Mouse (Mus musculus) spleen, postnatal 14 days (tissue): ENCODE measurements around the gene BC061237.
"Not testable (repeated sequence)": the region's sequence is repeated elsewhere in the genome, so short reads cannot be mapped to it uniquely, and the experiment has no call there.

Experiments used
- DNase-seq, 2 experiments: peaks; one replicate each; pipeline ENCODE4 v3.0.0; 2021 to 2022; ENCODE audit warnings: low spot score in 2 of 2

The BC061237 gene

DNA sequence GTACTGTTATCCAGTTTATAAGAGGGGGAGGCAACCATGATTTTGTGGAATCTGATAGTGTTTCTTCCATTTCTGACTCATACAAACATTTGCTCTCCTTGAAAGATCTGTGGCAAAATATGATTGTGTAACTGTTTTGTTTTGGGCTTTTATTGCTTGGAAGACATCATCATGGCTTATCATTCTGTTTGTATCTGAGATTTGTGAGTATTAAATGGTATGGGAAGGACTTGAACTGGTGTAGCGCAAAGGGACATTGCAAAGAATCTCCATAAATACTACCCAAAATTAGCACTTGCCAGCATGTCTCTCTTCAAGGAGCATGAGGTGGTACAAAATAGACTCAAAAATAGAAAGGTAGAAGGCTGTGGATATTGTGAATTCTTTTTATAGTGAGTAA lies at the start of gene BC061237:
BC061237 (plus strand) TSS at position 301 of the 400 bp plus-strand sequence.
- DNase-seq, result not testable (repeated sequence)

DNA sequence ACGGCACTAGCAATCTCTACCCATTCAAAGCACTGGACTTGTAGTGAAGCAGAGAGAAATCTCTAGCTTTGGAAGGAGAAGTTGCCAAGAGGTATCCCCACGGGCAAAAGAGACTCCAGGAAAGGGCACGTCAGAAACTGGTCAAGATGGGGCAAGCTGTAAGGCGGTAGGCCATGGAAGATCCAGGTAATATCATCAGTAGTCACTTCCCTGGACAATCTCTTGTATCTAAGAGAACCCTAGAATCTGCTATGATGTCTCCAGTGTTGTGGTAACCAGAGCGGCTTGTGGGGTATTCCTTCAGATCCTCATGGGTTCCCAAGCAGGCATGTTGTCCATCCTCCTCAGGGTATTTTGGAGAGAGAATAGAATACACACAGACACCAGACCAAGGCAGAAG lies 25.7 kb downstream of the BC061237 start, which contains the start of gene Gm17093:
Gm17093 (plus strand) TSS at position 301 of the 400 bp plus-strand sequence.
- DNase-seq, result not testable (repeated sequence)

DNA sequence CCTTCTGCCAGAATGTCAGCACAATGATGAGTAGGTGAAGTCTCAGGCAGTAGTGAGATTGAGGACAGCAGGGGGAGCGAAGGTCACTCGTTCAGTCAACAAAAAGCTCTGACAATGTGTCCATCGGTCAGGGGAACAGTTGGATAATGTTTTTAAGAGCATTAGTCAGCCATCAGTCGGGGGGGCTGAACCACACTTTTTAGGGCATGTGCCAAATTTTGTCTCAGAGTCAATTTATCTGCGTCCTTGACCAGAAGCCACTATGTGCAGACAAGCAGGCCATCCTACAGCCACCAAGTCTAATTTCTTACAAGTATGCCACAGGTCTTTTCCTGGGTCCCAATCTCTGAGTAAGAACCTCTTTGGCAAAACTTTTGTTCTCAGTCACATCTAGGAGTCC lies 55.7 kb downstream of the BC061237 start:
- not testable (repeated sequence) for DNase-seq
